Mouse (Mus musculus): Measurements from ENCODE around the gene Wdr47. TPM values are rescaled to one million over a fixed set of nuclear protein-coding genes. Genes with fewer than 3 reads are reported as not detected.

Gene Wdr47
- total RNA-seq, 2 experiments from 2014 or later = 3.3 to 5.8 TPM

- intact Hi-C loops (cut with DNase I; ENCODE audit: low total_unique reads) = no loop called here
- DNase-seq = no peak
These were observed 98.9 kb downstream of the Wdr47 start for GRCm38 (mm10) chr3:108689979-108690378.

- DNase-seq = no peak
- intact Hi-C loops (cut with DNase I; ENCODE audit: low total_unique reads) = no loop called here
These were observed 103.2 kb downstream of the Wdr47 start for GRCm38 (mm10) chr3:108694321-108694720.

Small RNAs within 50 kb of the gene (microRNA-seq; reads per million reads assigned to microRNA genes)
- gene Gm22860 = 0 reads per million in 2 experiments

Other genes starting within 250 kb of the Wdr47 start
- under 1 TPM; 0.27 to 0.35 TPM for gene Mybphl, start 226.4 kb upstream of the Wdr47 start, total RNA-seq (2021)
- gene Psrc1, start 207.4 kb upstream of the Wdr47 start, total RNA-seq (2021) = 1 to 10 TPM in 1 of 2 experiments, under 1 TPM in 1; 0.53 to 1.1 TPM
- 1 to 10 TPM; 3.1 TPM for gene Celsr2, start 175.7 kb upstream of the Wdr47 start, total RNA-seq (2021)
- gene Sars, start 146.1 kb upstream of the Wdr47 start, total RNA-seq (2021) = 100 to 1,000 TPM; 115 to 120 TPM
- not detected for gene 1700013F07Rik, start 57.1 kb upstream of the Wdr47 start, total RNA-seq (2021)
- gene 5330417C22Rik, start 54.7 kb upstream of the Wdr47 start, total RNA-seq (2021) = under 1 TPM in 1 of 2 experiments, not detected in 1; 0.07 TPM
- 10 to 100 TPM; 17.7 to 19.7 TPM for gene Tmem167b, start 28.8 kb upstream of the Wdr47 start, total RNA-seq (2021)
- gene Taf13, start 19.6 kb upstream of the Wdr47 start, total RNA-seq (2021) = 10 to 100 TPM; 16.8 to 20.1 TPM
- gene Clcc1, start 62.6 kb downstream of the Wdr47 start, total RNA-seq (2021) = 10 to 100 TPM; 30.6 to 32.1 TPM
- 1 to 10 TPM; 5.6 to 7.9 TPM for gene Gpsm2, start 131.0 kb downstream of the Wdr47 start, total RNA-seq (2021)
- under 1 TPM in 1 of 2 experiments, not detected in 1; 0.12 TPM for gene Aknad1, start 148.4 kb downstream of the Wdr47 start, total RNA-seq (2021)
- 10 to 100 TPM; 25.9 to 29.9 TPM for gene Stxbp3, start 249.2 kb downstream of the Wdr47 start, total RNA-seq (2021)

All from gastrocnemius, postnatal 14 days (tissue).